8 mouse cellular contexts compared by ENCODE assay signal in the genomic region with DNA sequence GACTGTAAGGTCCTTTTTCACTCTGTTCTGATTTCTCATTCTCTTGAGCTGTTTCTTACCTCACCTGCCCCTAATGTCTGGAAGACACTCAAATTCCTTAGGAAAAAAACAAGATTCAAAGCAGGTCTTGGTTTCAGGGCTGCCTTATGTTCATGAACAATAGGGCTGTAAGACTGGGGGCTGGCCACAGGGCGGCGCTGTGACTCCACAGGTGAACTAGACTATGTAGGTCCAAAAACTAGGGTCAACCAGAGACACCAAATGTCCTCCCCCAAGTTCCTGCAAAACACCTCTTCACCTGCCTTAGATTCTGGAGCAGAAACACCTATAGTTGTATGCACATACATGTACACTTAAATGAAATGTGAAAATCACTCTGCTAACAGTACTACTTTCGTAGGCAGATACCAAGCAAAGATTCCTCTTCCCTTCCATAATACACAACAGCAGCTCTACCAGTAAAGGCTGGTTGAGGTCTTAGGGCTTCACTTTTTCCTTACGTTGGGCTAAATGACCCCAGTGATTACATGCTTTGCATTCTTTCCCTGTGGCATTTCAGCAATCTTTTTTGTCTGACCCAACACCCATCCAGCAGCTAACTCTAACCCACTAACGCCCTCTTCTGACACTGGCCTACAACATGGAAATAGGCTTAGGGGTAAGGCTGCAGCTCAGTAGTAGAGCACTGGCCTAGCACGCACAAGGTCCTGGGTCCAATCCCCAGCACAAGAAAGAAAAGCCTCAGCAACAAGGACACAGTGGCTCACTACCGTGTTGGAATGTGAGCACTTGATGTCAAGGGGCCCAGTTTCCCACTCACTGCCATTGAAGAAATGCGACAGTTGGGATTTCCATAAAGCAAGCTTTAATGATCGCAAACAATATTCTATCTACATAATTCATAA. TPM values are rescaled to one million over a fixed set of nuclear protein-coding genes. Genes with fewer than 3 reads are reported as not detected.
DNase-seq lines count a peak whose midpoint lies in the region; ATAC-seq and TF ChIP-seq lines count a peak whose summit lies in the region.

No protein-coding gene starts in this region.

- no peak for TF ChIP-seq POLR2A in ES-Bruce4 (IDR thresholded peaks at IDR 0.05; ENCODE audit: insufficient read depth, low read length)
- TF ChIP-seq POLR2A in brain, embryonic 14.5 days (IDR thresholded peaks at IDR 0.05; ENCODE audit: borderline replicate concordance, extremely low read depth, insufficient read depth, insufficient read length, poor library complexity, severe bottlenecking), result no peak

- intact Hi-C loops in heart, postnatal 25 days (cut with DNase I), result loop anchor here (1.0 to 2.0 kb wide), 4 partner anchors 28 to 120 kb away; no protein-coding TSS in a partner anchor

- 0 out of 2 replicates have a peak, but pooled peaks have one; percentile 12 for TF ChIP-seq EP300 in ES-Bruce4 (IDR thresholded peaks at IDR 0.05; ENCODE audit: insufficient read depth, low read depth, low read length)

- TF ChIP-seq CTCF in ES-Bruce4 (IDR thresholded peaks at IDR 0.05; ENCODE audit: low read depth, low read length), result peak; percentile 93
- TF ChIP-seq CTCF in brain, embryonic 14.5 days (IDR thresholded peaks at IDR 0.05; ENCODE audit: borderline replicate concordance, extremely low read depth, insufficient read depth, insufficient read length), result peak; percentile 91
- peak; percentile 98 for TF ChIP-seq CTCF in layer of hippocampus, adult 2 months (conservative IDR thresholded peaks at IDR 0.05)

- no peaks in the 10 kb centered on the region for H3K4me1 ChIP-seq in ES-Bruce4 (ENCODE audit: control insufficient read depth, insufficient read depth, low read length)
- no peaks in the 10 kb centered on the region for H3K4me1 ChIP-seq in forebrain, embryonic 14.5 days (ENCODE audit: control insufficient read depth, insufficient read depth, low read length)

- no peaks in the 10 kb centered on the region for H3K36me3 ChIP-seq in ES-Bruce4 (ENCODE audit: control insufficient read depth, insufficient read depth, low read length, poor library complexity, severe bottlenecking)
- H3K36me3 ChIP-seq in forebrain, embryonic 14.5 days (ENCODE audit: control insufficient read depth, insufficient read depth, low read length), result peaks cover 2% of the 10 kb centered on the region; the same call in 1 of the 2 replicates

- 0 out of 2 replicates have a peak overlapping the region, but pooled peaks have one; percentile 14 for H3K27ac ChIP-seq in ES-Bruce4 (ENCODE audit: insufficient read depth, low read length)
- H3K27ac ChIP-seq in forebrain, embryonic 14.5 days (ENCODE audit: low read depth, low read length), result no peak overlapping the region
- H3K27ac ChIP-seq in layer of hippocampus, adult 2 months, result no peak overlapping the region

- peak; percentile 85 for ATAC-seq in forebrain, embryonic 14.5 days

- 64% methylated on average over 9 of the region's 9 CpGs for WGBS in forebrain, embryonic 14.5 days

- no peaks in the 10 kb centered on the region for H3K27me3 ChIP-seq in ES-Bruce4 (ENCODE audit: control insufficient read depth, insufficient read depth, low read length, poor library complexity, severe bottlenecking)
- no peaks in the 10 kb centered on the region for H3K27me3 ChIP-seq in forebrain, embryonic 14.5 days (replicated peaks; ENCODE audit: control insufficient read depth, insufficient read depth, low read length)

- no peak overlapping the region for H3K4me2 ChIP-seq in forebrain, embryonic 14.5 days (ENCODE audit: low read length)

- no peaks in the 10 kb centered on the region for H3K9me3 ChIP-seq in ES-Bruce4 (replicated peaks; ENCODE audit: control insufficient read depth, insufficient read depth, low read length, poor library complexity, severe bottlenecking)
- H3K9me3 ChIP-seq in forebrain, embryonic 14.5 days (replicated peaks; ENCODE audit: control insufficient read depth, low read length), result no peaks in the 10 kb centered on the region

- H3K4me3 ChIP-seq in ES-Bruce4 (ENCODE audit: low read depth, low read length), result no peak overlapping the region
- no peak overlapping the region for H3K4me3 ChIP-seq in forebrain, embryonic 14.5 days (ENCODE audit: low read depth, low read length)
- no peak overlapping the region for H3K4me3 ChIP-seq in layer of hippocampus, adult 2 months

- DNase-seq in brain, embryonic 14.5 days (ENCODE audit: low read depth), result peak; percentile 86
- peak; percentile 81 for DNase-seq in forebrain, embryonic 14.5 days (ENCODE audit: low spot score)
- DNase-seq in heart, postnatal 25 days (ENCODE audit: low spot score), result peak; percentile 27
- DNase-seq in layer of hippocampus, adult 2 months (ENCODE audit: low spot score in 2 of 2), result peak; percentile 61 to 86
- DNase-seq in lung, postnatal 25 days (ENCODE audit: low spot score), result peak; percentile 63
- peak; percentile 80 for DNase-seq in retina, postnatal 1 day
- DNase-seq in thymus, postnatal 36 days, result peak; percentile 72 to 79

- H3K9ac ChIP-seq in ES-Bruce4 (ENCODE audit: low read depth, poor library complexity, severe bottlenecking), result no peak overlapping the region
- no peak overlapping the region for H3K9ac ChIP-seq in forebrain, embryonic 14.5 days (ENCODE audit: low read length)

RNA-seq across cellular contexts. Expression of a gene that starts 10.4 kb away (rescaled TPM):
- polyA plus RNA-seq in ES-Bruce4 (2011; ENCODE audit: insufficient read depth, insufficient read length, low read depth, missing spikeins), result 2.7 and 3.3 TPM in 2 replicates
- 12.1 and 15.3 TPM in 2 replicates for polyA plus RNA-seq in brain, embryonic 14.5 days (2012; rRNA removed)
- polyA plus RNA-seq in forebrain, embryonic 14.5 days (2014; fragmentation: Nextera tagmentation; extraction: Ambion mirVana), result 0.62 and 0.82 TPM in 2 replicates
- under 1 TPM in 1 of 2 experiments, not detected in 1; 0.36 TPM for total RNA-seq in heart, postnatal 25 days (2021)
- 10 to 100 TPM in 1 of 2 experiments, 1 to 10 TPM in 1; 8.2 to 10.1 TPM for total RNA-seq in layer of hippocampus, adult 2 months (2021)

RNA-seq across cellular contexts. Expression of a gene that starts 10.9 kb away (rescaled TPM):
- polyA plus RNA-seq in ES-Bruce4 (2011; ENCODE audit: insufficient read depth, insufficient read length, low read depth, missing spikeins), result 26.7 and 30.2 TPM in 2 replicates
- 80.5 and 115 TPM in 2 replicates for polyA plus RNA-seq in brain, embryonic 14.5 days (2012; rRNA removed)
- 127 and 139 TPM in 2 replicates for polyA plus RNA-seq in forebrain, embryonic 14.5 days (2014; fragmentation: Nextera tagmentation; extraction: Ambion mirVana)
- total RNA-seq in heart, postnatal 25 days (2021), result 1,000 to 10,000 TPM; 1,299 to 1,387 TPM
- total RNA-seq in layer of hippocampus, adult 2 months (2021), result 100 to 1,000 TPM; 894 to 934 TPM

RNA-seq across cellular contexts. Expression of a gene that starts 15.2 kb away (rescaled TPM):
- not detected in 2 replicates for polyA plus RNA-seq in ES-Bruce4 (2011; ENCODE audit: insufficient read depth, insufficient read length, low read depth, missing spikeins)
- polyA plus RNA-seq in brain, embryonic 14.5 days (2012; rRNA removed), result not detected in 2 replicates
- not detected in 2 replicates for polyA plus RNA-seq in forebrain, embryonic 14.5 days (2014; fragmentation: Nextera tagmentation; extraction: Ambion mirVana)
- total RNA-seq in heart, postnatal 25 days (2021), result not detected
- not detected for total RNA-seq in layer of hippocampus, adult 2 months (2021)

RNA-seq across cellular contexts. Expression of a gene that starts 18.4 kb away (rescaled TPM):
- polyA plus RNA-seq in ES-Bruce4 (2011; ENCODE audit: insufficient read depth, insufficient read length, low read depth, missing spikeins), result 19.2 and 24.2 TPM in 2 replicates
- polyA plus RNA-seq in brain, embryonic 14.5 days (2012; rRNA removed), result 64.9 and 76.0 TPM in 2 replicates
- polyA plus RNA-seq in forebrain, embryonic 14.5 days (2014; fragmentation: Nextera tagmentation; extraction: Ambion mirVana), result 64.7 and 64.9 TPM in 2 replicates
- 10 to 100 TPM; 19.8 to 20.9 TPM for total RNA-seq in heart, postnatal 25 days (2021)
- total RNA-seq in layer of hippocampus, adult 2 months (2021), result 10 to 100 TPM; 31.6 to 40.5 TPM

RNA-seq across cellular contexts. Expression of a gene that starts 19.5 kb away (rescaled TPM):
- polyA plus RNA-seq in ES-Bruce4 (2011; ENCODE audit: insufficient read depth, insufficient read length, low read depth, missing spikeins), result not detected in 2 replicates
- not detected in 2 replicates for polyA plus RNA-seq in brain, embryonic 14.5 days (2012; rRNA removed)
- polyA plus RNA-seq in forebrain, embryonic 14.5 days (2014; fragmentation: Nextera tagmentation; extraction: Ambion mirVana), result not detected in 2 replicates
- total RNA-seq in heart, postnatal 25 days (2021), result not detected
- total RNA-seq in layer of hippocampus, adult 2 months (2021), result not detected

Comparison
In these comparisons a context has a peak if more than half of its experiments do, and no peak if none do; other contexts are left out.
1. DNase-seq: peak in every context shown above with its lines; median percentile 86 in brain, embryonic 14.5 days; 81 in forebrain, embryonic 14.5 days; 80 in retina, postnatal 1 day; 76 in thymus, postnatal 36 days; 74 in layer of hippocampus, adult 2 months; 63 in lung, postnatal 25 days; 27 in heart, postnatal 25 days.